Mouse (Mus musculus): ENCODE measurements around the gene Lrr1.

Lrr1 gene

DNA sequence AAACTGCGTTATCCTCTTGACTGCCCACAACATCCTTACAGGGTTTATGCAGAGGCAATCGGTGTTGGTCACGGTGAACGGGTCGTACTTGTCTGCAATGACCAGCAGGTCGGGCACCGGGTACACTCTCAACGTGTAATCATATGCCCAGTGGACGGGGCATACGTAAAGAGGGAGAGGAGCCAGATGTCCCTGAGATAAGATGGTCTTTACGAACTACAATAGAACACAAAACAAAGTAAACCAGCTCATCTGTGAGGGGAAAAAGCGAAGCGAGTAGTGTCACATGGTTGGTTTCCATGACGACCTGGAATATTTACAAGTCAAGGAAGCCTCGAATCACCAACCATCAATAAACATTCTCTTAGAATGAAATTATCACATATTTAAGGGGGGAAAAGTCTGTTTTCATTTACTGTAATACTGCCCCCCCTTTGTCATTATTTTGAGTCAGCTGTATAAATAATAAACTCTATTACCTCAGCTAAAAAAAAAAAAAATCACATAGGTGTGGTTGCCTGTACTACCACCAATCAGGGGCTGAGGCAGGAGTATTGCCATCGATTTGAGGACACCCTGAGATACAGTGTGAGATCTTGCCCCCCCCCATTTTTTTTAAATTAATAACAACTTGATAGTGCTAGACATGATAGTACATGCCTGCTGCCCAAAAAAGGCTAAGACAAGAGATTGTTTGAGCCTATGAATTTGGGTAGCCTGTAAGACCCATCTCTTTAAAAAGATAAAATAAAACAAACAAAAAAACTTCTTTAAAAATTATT is 35.6 kb downstream of the Lrr1 start, which contains the start of gene Gm49384:
Gene Gm49384 (minus strand): TSS at position 216 of the 782 bp plus-strand sequence.
- DNase-seq, result no peak

DNA sequence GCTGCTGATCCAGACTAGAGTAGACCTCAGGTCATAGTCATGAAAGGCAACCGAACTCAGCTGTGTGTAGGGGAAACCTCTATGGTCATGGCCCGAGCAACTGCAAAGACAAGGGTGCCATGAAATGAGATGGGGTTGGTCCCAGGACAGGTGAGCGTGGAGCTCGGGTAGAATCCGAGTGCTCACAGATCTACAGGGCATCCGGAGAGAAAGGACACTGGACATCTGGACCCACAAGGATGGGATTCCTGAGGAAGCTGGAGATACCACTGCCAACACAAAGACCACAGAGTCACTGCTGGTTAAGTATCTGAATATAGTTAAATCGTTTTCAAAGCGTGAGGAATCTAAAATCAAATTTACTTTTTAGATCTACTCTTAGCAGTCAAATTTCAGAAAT is 38.8 kb downstream of the Lrr1 start:
- no peak for DNase-seq

DNA sequence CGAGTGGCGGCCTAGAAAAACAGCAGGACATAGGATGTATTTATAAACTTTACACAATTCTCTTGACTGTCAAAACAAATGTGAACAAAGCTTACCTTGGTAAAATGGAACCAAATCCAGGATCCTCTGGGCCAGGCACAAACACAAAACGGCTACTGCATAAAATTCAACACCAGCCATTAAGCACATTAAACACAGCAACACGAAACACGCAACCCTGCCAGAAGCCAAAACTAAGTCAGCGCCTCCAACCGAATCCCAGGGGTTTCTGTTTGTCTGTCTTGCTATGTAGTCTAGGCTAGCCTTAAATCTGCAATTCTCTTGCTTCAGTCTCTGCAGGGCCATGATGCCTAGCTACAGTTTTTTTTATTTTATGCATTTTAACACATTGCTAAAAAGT is 39.3 kb downstream of the Lrr1 start:
- DNase-seq, result no peak

DNA sequence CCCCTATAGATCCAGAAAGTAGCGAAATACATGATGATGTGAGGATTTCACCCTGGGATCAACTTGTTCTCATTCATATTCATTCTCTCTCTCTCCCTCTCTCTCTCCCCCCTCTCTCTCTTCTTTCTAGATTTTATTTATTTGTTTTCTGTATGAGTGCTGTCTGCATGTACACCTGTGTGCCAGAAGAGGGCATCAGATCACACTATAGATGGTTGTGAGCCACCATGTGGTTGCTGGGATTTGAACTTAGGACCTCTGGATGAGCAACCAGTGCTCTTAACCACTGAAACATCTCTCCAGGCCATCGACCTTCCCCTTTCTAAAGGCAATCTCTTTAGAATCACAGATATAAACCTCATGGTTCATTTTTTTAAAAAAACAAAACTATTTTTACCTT is 39.9 kb downstream of the Lrr1 start:
- DNase-seq, result no peak

DNA sequence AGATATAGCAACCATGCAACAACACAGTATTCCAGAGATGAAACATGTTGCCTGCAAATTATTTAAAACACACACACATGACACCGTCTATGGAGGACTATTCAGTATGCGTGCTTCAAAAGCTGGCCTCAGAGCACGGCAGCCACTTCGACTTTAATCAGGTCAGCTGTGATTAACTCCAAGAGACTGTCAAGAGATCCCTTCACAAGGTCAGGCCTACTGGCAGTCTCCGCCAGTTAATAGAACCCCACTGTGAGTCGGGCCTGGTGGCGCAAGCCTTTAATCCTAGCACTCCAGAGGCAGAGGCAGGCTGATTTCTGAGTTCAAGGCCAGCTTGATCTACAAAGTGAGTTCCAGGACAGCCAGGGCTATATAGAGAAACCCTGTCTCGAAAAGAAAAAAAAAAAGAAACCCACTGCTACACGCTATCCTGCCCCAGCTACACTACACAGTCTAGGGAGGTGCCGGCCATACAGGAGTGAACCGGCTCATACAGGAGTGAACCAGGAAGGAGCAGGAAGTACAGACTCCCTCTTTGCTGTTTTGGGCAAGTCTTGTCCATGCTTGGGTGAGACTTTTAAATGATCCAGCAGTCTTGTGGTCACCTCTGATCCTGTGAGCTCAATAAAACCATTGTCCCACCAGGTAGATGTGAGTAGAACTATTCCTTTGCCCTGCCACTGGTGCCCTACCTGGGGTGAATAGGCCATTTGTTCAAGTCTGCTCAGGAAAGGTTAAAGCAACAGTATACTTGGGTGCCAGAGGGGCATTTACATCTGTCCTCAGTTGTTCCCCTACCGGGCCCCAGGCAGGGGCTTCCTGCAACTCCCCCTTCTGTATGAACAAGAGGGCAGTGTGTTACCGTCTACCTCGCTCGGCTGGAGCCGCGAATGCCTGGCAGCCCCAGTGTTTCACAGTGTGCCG is 41.7 kb downstream of the Lrr1 start:
- no peak for DNase-seq

DNA sequence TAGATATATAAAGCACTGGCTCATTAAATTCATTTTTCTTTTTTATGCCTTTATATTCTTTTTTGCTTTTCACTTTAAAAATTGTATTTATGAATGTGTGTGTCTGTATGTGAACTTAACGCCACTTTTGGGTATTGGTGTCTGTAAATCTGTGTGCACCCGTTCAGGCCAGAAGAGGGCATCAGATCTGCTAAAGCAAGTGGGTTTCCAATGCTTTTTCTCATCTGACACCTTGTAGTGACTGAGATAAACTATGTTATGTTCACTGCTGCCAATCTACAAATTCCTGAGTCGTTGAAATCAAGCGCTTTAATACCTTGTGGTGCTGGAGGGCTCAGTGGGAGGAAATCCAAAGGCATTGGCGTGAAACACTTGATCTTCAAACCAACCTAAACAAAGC is 42.4 kb downstream of the Lrr1 start:
- peak; percentile 39 to 43 for DNase-seq

DNA sequence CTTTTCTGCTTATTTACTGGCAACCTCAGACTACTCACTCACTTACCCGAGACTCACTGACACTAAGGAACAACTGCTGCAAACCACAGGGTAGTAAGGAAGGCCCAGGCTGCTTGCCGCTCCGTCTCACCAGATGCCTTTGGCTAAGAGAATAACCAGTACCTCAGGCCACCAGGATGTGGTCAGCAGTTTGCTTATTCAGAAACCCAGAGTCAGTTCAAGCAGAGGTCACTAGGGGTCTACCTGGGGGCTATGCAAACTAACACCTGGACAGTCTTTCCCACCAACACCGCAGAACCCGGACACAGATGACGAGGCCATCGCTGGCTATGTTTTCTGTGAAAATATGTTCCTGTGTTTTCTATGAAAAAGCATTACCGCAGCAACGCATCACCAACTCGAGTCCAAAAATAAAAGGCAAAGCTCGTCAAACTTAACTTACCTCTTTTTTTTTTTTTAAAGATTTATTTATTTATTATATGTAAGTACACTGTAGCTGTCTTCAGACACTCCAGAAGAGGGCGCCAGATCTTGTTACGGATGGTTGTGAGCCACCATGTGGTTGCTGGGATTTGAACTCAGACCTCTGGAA is 44.7 kb downstream of the Lrr1 start:
- DNase-seq, result no peak

GRCm38 (mm10) chr12:69214393-69214792 is 45.8 kb downstream of the Lrr1 start:
- no peak for DNase-seq

DNA sequence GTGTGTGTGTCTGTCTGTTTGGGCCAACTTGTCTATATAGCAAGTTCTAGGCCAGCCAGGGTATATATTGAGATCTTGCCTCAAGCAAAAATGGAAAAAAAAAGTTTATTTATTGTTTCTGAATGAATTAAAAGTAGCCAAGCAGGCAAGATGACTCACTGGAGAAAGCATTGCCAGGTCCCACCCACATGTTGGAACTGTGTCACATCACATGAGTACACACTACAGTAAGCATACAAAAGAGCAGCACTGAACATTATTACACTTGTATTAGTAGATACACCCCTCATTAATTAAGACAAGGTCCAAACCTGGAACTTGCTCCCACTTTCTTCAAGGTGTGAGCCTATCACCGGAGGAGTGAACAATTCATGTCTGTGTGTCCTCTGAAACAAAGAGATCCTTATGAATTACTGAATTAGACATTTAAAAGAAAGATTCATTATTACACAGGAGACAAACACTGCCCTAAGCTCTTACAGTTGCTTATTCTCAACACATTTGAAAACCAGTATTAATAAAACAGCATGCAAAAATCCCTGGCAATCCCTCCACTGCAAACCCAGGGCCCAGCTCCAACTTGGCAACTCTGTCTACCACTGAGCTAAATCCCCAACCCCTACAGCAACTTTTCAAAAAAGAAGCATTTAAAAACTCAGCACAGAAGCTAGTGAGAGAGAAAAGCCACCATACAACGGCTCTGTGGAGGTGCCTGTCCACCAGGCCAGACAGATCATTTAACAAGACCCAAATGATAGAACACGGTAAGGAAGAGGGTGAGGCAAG is 46.6 kb downstream of the Lrr1 start:
- DNase-seq, result peak in 1 of 2 experiments; percentile 19

DNA sequence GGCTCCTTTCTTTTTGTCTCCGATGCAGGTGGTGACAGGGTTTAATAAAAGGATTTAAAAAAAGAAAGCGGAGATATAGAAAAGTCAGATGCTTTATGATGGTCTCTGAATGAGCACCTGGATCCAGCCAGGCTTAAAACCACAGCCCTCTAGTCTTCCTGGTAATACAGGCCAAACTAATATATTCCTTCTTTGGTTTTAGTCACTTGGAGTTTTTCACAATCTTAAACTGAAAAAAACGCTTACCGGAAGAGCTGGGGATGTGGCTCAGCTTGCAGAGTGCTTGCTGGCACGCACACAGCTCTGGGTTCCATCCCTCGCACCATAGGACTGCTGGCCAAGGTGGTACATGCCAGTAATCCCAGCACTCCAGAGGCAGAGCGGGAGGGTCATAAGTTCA is 48.0 kb downstream of the Lrr1 start:
- DNase-seq, result no peak

- DNase-seq, result no peak
Measured at GRCm38 (mm10) chr12:69220613-69221277, 52.1 kb downstream of the Lrr1 start.

GRCm38 (mm10) chr12:69227776-69228466 is 59.3 kb downstream of the Lrr1 start, which contains the start of gene Pole2:
Pole2 (minus strand) TSS chr12:69228195.
- peak; percentile 95 to 96 for DNase-seq

Data from cerebellum, postnatal 10 days (tissue).